Mouse (Mus musculus) urinary bladder, postnatal 36 days (tissue): ENCODE measurements at regions not wholly inside any gene's neighbourhood (a gene's known extent, or its start where the extent isn't known, plus 50 kb on each side); places are given as distances from the start of the nearest gene placed in this dataset.
A peak's percentile ranks its signal among the peaks of the same experiment; 100 is the strongest.

Experiments used
- DNase-seq, 2 experiments: peaks; one replicate each; pipeline ENCODE4 v3.0.0; 2022; ENCODE audit warnings: low spot score in 2 of 2, mixed read lengths in 1 of 2

DNA sequence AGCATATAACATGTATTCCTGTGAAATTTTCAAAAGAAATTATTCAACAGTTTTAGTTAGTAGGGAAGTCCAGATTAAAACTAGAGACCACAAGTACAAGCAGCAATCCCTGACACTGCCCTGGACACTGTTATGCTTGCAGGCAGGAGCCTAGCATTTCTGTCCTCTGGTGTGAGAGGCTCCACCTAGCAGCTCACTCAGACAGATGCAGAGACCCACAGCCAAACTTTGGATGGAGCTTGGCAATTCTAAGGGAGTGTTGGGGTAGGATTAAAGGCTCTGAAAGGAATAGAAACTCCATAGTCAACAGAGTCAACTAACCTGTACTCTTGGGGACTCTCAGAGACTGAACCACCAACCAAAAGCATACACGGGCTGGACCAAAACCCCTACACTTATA is 509.8 kb downstream of the Flrt2 start:
- DNase-seq: no peak

DNA sequence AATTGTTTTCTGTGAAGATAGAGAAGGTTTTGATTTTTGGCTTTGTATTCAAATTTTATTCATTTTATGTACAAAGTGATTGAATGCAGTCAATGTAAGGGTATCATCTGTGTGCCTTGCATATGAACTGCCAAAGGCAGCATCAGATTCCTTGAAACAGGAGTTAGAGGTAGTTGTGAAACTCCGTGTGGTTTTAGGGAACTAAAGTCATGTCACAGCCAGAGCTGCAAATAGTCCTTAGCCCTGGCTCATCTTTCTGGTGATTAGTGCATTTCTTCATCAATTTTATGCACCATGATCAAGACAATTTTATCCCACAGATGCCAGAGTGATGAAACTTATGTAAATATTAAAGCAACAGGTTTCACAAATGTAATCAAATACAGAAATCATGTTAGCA is 534.4 kb downstream of the Flrt2 start:
- DNase-seq: no peak

DNA sequence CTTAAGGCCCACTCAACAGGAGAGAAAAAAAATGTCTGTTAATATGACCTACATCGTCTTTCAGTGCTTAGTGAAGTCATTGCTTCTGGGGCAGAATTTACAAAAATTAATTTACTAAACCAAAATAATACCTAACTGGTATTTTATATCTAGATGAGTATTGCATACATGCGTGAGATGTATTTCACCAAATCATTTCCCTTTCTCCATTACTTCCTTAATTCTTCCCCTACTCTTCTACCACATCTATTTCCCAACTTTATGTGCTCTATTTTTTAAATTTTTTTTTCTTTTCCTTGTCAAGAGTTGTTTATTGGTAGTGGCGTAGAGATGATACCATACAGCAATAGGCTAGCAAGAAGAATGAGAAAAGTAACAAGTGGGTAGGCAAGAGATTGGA is 536.7 kb downstream of the Flrt2 start:
- DNase-seq: no peak

DNA sequence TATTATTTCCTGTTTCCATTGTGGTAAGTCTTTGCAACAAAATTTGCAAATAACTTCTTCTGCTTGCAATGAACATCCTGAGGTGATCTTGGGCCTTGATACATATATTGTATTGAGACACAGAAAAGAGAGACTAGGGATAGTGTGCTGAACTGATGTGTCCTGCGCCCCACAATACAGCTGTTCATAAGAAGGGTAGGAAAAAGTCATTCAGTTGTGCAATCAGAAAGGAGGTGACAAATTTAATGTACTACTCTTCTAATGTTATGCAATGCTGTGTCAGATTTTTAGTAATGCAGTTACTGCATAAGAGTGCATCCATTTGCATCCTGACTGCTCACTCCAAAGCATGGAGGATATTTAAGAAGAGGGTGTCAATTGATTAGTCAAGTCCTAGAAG is 543.5 kb downstream of the Flrt2 start:
- DNase-seq: no peak

DNA sequence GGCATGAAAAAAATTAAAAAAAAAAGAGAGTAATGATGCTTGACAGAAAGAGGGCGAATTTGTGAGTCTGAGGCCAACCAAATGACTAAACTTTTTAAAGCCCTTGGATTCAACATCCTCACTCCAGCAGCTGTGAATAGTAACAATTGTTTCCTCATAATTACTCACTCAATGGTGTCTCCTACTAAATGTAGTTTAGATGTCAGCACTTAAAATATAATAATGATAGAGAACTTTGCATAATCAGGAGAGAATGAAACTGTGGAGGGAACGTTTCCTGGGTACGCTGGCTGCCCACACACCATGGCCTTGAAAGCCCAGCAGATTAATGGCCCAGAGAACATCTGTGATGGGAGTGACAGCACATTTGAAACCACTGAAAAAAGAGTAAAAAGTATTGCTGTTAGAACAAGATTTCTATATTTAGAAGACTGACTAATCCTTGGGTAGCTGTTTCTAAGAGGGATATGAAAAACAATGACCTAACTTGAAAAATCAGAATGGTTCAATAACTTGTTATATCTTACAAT is 544.0 kb downstream of the Flrt2 start:
- no peak for DNase-seq

DNA sequence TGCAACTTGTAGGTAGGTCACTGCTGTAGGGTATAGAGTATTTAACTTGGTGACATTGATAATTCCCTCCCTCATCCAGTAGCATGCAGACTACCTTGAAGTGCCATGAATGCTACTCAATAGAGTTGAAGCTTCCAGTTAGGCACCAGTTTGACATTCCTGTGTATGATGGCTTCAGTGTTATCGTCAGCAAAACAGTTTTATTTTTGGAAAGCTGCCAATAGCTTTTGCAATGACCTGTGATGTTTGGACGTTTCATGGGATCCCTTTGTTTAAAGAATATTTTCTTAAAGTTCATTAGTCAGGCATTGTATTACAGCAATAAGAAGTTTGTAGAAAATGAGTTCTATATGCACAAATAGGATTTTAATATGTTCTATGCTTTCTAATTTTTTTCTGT is 547.6 kb downstream of the Flrt2 start:
- DNase-seq: no peak

DNA sequence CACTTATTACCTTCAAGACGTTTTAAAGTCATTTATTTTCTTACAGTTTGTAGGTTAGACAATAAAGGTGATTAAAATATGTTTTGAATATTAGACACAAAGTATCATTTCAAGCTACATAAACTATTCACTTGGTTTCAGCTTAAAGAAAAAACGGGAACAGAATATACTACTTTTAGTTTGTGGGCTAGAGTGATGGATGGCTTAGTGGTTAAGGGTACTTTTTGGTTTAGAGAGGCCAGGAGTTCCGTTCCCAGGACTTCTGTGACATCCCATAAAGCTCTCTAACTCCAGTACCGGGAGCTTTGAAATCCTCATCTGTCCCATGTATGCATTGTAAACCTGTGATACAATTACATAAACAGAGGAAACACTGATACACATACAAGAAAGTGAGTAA is 570.0 kb downstream of the Flrt2 start:
- no peak for DNase-seq

DNA sequence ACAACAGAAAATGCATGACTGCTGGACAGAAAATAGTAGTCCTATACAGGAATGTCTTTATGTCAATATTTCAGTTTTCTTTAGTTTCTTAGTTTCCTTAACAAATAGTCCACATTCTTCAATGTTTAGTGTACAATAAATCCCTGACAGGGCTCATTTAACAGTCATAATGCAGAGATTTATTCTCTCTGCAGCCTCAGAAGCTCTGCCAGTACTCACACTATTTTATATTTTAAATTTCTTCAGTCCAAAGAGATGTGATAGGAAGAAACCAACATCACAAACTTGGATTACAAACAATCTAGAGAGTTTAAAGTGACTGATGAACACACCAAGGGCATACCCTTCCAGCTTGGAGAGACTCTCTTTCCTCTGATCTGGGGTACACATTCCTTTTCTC is 583.9 kb downstream of the Flrt2 start:
- no peak for DNase-seq

DNA sequence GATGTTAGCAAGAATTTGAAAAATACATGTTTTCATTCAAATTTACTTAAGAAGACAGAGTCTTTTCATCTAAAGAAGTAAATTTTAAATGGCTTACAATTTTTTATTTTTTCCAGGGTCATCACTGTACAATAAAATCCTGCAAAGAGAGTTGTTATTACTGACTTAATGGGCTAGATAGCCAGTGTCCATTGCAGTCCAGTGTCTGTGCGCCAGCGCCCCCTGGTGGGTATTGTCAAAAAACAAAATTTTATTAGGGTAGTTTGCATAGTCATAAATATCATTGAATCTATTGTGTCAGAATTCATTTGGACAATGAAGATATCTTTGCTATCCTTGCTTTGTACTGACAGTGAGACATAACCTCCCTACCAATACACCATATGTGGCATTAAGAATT is 619.1 kb downstream of the Flrt2 start:
- DNase-seq: peak; percentile 10 to 23

DNA sequence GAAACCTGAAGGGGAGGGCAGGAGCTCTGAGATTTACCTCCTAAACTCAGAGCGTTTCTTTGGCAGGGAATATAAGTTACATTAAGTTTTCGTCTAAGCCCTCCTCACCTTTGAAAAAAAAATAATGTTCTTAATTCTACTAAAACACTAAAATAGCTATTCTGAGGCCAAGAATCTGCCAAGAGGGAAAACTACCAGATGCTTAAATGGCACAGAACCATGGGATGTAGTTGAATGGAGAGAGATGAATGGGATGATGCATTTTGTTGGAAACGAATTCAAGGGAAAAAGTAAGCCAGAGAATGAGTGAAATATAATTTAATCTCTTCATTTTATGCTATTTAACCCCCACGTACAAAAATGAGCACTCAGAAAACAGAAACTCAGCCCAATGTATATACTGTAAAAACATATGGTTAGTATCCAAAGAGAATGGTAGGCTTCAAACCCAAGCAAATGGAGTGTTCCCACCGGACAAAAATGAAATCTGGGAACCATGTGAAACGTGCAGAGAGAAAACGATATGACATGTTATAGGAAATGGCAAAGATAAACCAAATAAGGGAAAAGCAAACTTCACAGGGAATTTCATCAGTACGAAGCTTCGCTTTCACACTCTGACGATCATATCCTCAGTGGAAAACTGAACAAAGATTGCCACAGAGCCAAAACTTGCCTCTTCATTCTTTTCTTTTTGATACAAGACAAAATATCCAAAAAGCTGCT is 631.2 kb downstream of the Flrt2 start:
- no peak for DNase-seq

DNA sequence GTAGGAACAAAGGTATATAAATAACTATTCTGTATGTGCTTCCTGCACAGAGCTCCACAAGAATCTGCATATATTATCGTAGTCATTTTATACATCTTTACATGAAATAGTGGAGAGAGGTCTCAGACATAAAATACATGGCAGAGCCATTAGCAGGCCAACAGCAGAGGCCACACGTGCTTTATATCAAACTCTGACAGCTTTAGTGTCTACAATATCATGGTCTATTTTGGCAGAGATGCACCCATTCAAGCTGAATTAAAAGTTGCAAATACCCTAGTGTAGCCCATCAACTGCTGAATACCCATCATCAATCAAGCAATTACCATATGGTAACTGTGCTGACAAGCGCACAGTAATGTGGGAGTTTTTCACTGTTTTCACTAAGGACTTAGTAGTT is 659.1 kb downstream of the Flrt2 start:
- DNase-seq: no peak

DNA sequence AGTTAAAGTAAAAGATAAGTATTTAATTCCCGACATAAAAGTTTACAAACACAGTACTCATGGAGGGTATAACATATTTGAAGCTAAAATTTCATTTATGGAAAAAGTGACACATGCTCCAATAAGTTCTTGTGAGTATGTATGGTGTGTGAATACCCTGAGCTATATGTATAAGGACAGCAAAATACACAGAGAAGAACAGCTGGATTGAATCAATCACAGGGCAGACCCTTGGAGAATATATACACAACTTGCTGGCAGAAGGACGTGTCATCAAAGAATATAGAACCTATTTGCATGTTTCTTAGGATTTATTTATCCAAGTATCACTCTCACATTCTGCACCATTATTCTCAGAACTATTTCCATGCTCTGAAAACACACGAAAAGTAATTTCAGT is 686.9 kb downstream of the Flrt2 start:
- DNase-seq: no peak

DNA sequence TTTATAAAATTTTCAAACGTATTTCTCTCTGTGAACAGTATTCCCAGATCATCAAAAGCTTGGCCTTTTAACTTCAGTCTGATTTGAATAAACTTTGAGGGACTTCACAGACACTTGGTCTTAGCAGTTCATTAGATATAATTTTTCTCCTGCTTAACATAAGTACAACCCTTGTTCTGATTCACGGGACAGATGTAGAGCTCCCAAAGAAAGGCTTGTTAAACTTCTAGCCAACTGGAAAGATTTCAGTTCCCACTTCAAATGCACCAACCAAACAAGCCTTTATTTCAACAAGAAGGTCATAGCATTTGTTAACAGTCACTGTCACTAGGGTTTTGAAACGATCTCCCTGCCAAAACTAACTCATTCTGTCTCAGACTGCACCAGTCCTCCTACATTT is 727.1 kb downstream of the Flrt2 start:
- no peak for DNase-seq

DNA sequence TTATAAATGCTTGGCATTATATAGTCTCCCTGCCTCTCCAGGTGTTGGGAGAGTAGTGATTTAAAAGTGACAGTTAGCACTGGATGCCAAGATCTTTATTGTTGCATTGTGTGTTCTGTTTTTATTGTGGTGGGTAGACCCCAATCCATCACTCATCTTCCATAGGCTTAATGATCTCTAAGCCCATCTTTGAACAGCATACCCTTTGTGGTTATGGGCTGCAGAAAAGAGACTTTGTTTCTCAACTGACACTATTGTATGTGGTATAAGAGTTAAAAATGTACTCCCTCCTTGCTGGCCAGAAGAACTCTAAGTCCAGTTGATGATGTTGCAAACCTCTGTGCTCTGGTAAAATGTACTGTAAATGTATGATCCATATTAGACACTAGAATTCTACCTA is 727.5 kb downstream of the Flrt2 start:
- DNase-seq: no peak

DNA sequence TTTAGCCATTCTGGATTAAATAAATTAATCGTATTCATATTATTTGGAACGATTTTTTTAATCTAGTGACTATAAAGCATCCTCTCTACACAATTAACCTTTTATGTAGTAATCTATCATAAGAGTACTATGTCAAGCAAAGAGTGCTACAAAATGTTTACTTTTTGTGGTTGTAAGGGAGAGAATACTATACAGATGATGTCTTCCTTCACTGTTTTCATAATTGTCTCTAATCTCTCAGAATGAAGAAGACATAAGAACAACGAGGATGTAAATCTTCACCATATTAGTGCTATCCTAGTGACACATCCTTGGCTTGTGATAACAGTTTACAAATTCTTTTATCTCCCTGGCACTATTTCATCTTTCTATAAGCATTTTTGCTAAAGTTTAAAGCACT is 735.6 kb downstream of the Flrt2 start:
- DNase-seq: no peak

DNA sequence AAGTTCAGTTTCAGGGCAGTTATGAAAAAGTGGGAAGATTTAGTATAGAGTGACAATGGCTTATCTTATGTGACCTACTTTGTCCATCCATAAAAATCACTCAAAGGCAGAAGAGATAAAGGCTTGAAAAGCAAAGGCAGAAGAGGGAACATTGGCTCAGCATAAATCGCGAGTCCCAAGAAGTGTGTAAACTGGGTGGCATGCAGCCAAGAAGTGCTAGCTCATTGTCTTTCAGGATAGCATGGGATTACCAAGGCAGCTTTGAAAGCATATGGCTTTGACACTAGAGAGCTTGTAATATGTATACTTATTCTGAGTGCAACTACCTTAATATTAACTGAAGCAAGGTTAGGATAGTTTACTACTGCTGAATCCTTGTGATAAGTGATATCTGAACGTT is 750.5 kb downstream of the Flrt2 start:
- peak in 1 of 2 experiments; percentile 1 for DNase-seq

DNA sequence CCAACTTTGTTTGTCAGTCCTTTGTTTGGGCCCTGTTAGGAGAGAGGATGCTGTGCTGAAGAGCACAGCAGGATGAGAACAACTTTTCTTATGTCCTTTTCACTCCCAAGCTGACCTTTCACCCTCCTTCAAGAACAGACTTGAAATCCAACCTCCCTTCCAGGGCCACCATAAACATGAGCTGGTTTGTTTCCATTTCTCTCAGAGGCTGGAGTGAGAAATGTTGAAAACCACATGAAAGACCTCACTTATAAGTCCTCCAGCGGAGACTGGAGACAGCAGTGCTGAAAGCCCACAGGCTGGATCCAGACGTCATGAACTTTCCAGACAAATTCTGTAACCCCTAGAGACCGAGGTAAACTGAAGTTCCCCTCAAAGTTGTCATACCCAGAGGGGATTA is 761.3 kb downstream of the Flrt2 start:
- DNase-seq: no peak

DNA sequence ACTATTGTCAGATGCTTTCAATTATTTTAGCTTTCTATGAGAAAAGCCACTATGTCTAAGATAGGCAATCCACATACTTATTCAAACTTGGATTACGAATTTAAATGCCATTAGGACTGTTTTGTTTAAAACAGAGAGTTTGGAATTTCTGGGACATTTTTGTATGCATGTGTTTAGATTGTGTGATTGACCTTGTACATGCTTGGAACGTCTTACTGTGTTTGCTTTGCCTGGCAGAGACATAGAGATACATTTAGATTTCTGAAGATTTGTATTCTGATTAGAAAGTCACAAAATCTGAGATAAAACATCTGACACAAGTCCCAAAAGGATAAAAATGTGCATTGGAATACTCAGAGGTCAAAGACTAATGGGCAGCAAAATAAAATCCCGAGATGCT is 784.3 kb downstream of the Flrt2 start:
- DNase-seq: no peak

DNA sequence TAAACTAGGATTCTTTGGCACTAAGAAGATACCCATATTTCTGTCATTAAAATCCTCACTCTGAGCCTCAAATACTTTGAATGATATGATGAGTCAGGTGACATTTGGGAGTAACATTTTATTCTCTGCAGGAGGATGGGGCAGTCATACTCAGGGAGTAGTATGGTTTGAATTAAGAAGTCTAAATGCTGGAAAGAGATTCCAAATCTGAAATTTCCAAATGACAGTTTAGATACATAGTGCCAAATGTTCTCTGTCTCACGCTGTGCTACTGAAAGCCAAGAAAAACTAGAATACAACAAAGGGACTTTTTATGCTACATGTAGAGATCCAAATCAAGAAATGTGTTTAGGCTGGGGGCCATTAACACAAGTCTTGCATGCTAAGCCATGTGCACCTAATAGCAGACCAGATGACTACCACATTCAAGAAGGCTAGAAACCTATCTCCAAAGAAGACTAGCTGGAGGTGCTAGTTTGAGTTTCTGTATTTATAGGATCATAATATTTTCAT is 796.5 kb downstream of the Flrt2 start:
- no peak for DNase-seq

DNA sequence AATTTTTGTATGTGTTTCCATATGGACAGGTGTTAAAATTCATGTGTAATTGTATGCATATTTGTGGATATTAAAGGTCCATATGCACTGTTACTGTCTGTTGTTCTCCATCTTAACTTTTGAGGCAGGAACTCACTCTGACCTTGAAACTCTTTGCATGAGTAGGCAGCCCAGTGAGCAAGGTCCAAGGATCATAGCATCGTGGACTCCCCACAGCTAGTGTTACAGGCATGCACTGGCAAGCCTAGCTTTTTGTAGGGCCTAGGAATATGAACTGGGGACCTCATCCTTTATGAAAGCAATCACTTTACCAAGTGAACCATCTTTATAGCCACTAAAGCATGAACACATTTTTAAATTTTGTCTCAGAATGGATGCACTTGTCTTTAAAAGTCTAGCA is 817.6 kb downstream of the Flrt2 start:
- no peak for DNase-seq

DNA sequence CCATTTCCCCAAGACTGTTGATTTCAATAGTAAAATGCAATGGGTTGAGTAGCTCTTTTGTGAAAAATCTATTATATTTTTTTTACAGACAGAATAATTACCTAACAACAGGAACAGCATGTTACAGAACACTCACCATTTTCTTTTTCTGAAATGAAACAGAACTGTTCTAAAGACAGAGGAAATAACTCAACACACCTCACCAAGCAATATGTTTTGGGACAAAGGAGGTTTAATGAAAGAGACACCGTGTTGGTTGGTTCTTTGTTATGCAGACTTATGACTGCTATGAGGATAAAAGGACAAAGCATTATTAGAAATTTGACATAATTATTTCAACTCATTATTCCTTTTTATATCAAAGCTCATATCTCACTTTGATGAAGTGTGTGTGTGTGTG is 866.8 kb downstream of the Flrt2 start:
- no peak for DNase-seq

DNA sequence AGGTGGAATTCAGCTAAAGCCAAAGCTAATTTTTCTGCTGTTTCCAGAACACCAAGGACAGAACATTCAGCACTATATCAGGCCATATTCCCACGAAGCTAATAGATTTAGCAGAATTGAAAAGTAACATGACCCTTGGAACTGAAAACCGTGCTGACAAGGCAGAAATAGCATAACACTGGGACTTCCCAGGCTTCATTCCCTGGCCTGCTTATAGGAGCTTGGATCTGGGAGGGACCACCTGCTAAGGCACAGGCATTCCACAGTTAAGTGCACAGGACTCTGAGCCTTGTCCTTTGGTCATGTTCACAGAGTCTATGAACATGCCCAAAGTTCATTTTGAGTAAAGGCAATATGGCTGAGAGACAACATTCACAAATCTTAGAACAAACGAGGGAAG is 902.8 kb downstream of the Flrt2 start:
- DNase-seq: no peak

DNA sequence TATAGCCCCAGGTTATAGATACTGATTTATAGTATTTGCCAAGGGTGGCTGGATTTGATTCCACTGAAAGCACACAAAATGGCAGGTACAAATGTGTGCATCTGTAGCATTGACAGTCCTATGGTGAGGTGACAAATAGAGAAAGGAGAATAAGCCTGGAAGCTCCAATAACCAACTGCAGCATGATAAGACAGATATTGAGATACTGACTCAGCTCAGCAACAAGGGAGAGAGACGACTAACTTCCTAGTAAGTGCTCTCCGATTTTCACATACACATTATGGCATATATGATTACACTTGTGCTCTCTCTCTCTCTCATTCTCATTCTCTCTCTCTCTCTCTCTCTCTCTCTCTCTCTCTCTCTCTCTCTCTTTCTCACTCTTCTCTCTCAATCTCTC is 923.1 kb downstream of the Flrt2 start:
- DNase-seq: no peak

DNA sequence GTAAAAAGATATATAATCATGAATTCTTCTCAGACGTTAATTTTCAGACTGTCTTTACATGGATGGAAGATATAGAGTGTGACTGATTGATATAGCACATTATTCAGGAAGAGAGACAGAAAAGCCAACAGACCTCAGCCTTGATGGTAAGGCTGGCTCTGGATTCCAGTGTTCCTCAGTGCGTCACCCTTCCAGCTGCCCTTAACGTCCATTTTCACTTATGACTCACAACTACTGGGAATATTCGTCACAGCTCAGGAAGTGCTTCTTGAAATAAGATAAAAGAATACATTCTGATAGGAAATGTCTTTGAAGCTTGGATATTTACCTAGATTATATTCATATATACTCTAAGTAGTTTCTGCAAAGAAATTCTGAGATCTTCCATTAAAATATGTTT is 923.8 kb downstream of the Flrt2 start:
- no peak for DNase-seq
